In the genomic region with DNA sequence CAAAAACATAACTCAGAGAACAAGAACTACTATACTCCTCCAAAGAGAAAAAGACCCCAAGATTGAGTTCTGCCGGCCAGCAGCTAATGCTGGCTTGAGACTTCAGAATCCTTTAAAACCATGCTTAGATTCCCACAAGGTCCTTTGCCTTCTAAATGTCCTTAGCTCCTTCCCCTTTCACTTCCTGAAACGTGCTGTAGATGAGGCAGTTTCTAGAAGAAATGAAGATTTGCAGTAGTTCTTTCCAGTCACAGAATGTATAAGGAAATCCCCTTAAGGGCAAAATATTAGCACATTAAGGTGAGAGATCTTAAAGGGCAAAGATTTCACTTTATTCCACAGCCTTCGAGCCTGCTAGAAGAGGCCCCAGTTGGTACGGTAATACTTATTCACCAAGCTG, we compare ENCODE assay signal across 10 mouse cellular contexts. TPM values are rescaled to one million over a fixed set of nuclear protein-coding genes. Genes with fewer than 3 reads are reported as not detected.
DNase-seq lines count a peak whose midpoint lies in the region; ATAC-seq and TF ChIP-seq lines count a peak whose summit lies in the region.
"Had no signal": no experiment of that assay in that cellular context is flagged by ENCODE, and none has a peak within 500 bp of the region (broad histone marks: within the 10 kb centered on the region; RNA-seq: fewer than 3 reads in every experiment).

No protein-coding gene starts in this region.

- peaks cover 73% of the 10 kb centered on the region for H3K36me3 ChIP-seq in forebrain, embryonic 10.5 days (replicated peaks)
- peaks cover 4% of the 10 kb centered on the region; the same call in 1 of the 2 replicates for H3K36me3 ChIP-seq in forebrain, embryonic 11.5 days (ENCODE audit: control insufficient read depth, insufficient read depth, low read length)
- H3K36me3 ChIP-seq in lung, postnatal 0 days (ENCODE audit: insufficient read depth, low read length): no peaks in the 10 kb centered on the region; the same call in 1 of the 2 replicates
- H3K36me3 ChIP-seq in limb, embryonic 10.5 days: peaks cover 72% of the 10 kb centered on the region

- no peak overlapping the region for H3K4me2 ChIP-seq in forebrain, embryonic 11.5 days (ENCODE audit: low read depth, low read length, severe bottlenecking)
- H3K4me2 ChIP-seq in lung, postnatal 0 days (replicated peaks; ENCODE audit: low read depth, low read length): no peak overlapping the region; the same call in 1 of the 2 replicates

- H3K9me3 ChIP-seq in forebrain, embryonic 10.5 days: no peaks in the 10 kb centered on the region
- no peaks in the 10 kb centered on the region for H3K9me3 ChIP-seq in forebrain, embryonic 11.5 days (ENCODE audit: control insufficient read depth, low read length)
- H3K9me3 ChIP-seq in lung, postnatal 0 days (ENCODE audit: low read length): no peaks in the 10 kb centered on the region
- H3K9me3 ChIP-seq in limb, embryonic 10.5 days (replicated peaks): no peaks in the 10 kb centered on the region
- H3K9me3 ChIP-seq: hindbrain, embryonic 15.5 days had no signal

- no peak for ATAC-seq in forebrain, embryonic 11.5 days (replicated peaks; ENCODE audit: low FRiP score)
- ATAC-seq in lung, postnatal 0 days: no peak

- TF ChIP-seq EP300 in lung, postnatal 0 days (IDR thresholded peaks at IDR 0.05): no peak

- H3K4me1 ChIP-seq in forebrain, embryonic 10.5 days: peaks cover 25% of the 10 kb centered on the region
- no peaks in the 10 kb centered on the region for H3K4me1 ChIP-seq in forebrain, embryonic 11.5 days (replicated peaks; ENCODE audit: control insufficient read depth, insufficient read depth, low read length)
- H3K4me1 ChIP-seq in lung, postnatal 0 days (ENCODE audit: insufficient read depth, low read depth, low read length): no peaks in the 10 kb centered on the region
- peaks cover 33% of the 10 kb centered on the region for H3K4me1 ChIP-seq in limb, embryonic 10.5 days

- no peak for TF ChIP-seq CTCF in lung, postnatal 0 days (IDR thresholded peaks at IDR 0.05)

- no peak overlapping the region for H3K9ac ChIP-seq in forebrain, embryonic 11.5 days (ENCODE audit: low read length)
- no peak overlapping the region for H3K9ac ChIP-seq in lung, postnatal 0 days (replicated peaks; ENCODE audit: low read depth)

- WGBS in forebrain, embryonic 10.5 days: 89% methylated on average over 4 of the region's 4 CpGs
- 82% methylated on average over 4 of the region's 4 CpGs for WGBS in forebrain, embryonic 11.5 days
- WGBS in lung, postnatal 0 days: 73% methylated on average over 4 of the region's 4 CpGs
- 87% methylated on average over 4 of the region's 4 CpGs for WGBS in limb, embryonic 10.5 days

- H3K4me3 ChIP-seq in forebrain, embryonic 10.5 days: peak overlapping the region; percentile 78; the same call in 1 of the 2 replicates
- H3K4me3 ChIP-seq in forebrain, embryonic 11.5 days (ENCODE audit: low read depth, low read length): no peak overlapping the region
- H3K4me3 ChIP-seq in lung, postnatal 0 days (ENCODE audit: low read depth, low read length): no peak overlapping the region
- peak overlapping the region; percentile 69; the same call in 1 of the 2 replicates for H3K4me3 ChIP-seq in limb, embryonic 10.5 days

- no peak overlapping the region for H3K27ac ChIP-seq in forebrain, embryonic 10.5 days
- no peak overlapping the region for H3K27ac ChIP-seq in forebrain, embryonic 11.5 days (ENCODE audit: low read depth, low read length)
- H3K27ac ChIP-seq in lung, postnatal 0 days (ENCODE audit: low read length): peak overlapping the region; percentile 95; the same call in 1 of the 2 replicates
- H3K27ac ChIP-seq in limb, embryonic 10.5 days: peak overlapping the region; percentile 95

- H3K27me3 ChIP-seq in forebrain, embryonic 10.5 days (ENCODE audit: poor library complexity, severe bottlenecking): no peaks in the 10 kb centered on the region
- H3K27me3 ChIP-seq in forebrain, embryonic 11.5 days (ENCODE audit: control insufficient read depth, insufficient read depth, low read length): no peaks in the 10 kb centered on the region
- H3K27me3 ChIP-seq in lung, postnatal 0 days (replicated peaks; ENCODE audit: insufficient read depth, low read length): no peaks in the 10 kb centered on the region
- no peaks in the 10 kb centered on the region for H3K27me3 ChIP-seq in limb, embryonic 10.5 days (ENCODE audit: low read depth, poor library complexity, severe bottlenecking)
- H3K27me3 ChIP-seq: hindbrain, embryonic 15.5 days had no signal

- no peak for DNase-seq in forebrain, embryonic 10.5 days (ENCODE audit: extremely low spot score, low spot score)
- no peak for DNase-seq in forebrain, embryonic 11.5 days (ENCODE audit: low spot score)
- DNase-seq in lung, postnatal 0 days (ENCODE audit: low spot score): no peak
- DNase-seq in lung, postnatal 10 days: no peak
- DNase-seq in limb, embryonic 10.5 days (ENCODE audit: low spot score): no peak
- DNase-seq in naive thymus-derived CD4-positive, alpha-beta T cell, adult 2 months (ENCODE audit: low read depth): peak; percentile 21
- DNase-seq in layer of hippocampus, postnatal 36 days: no peak
- no peak for DNase-seq in frontal cortex, postnatal 10 days (ENCODE audit: low spot score in 2 of 2)
- DNase-seq: gastrocnemius, postnatal 10 days had no signal

RNA-seq across cellular contexts. Expression of a gene that starts 1.2 kb away (rescaled TPM):
- 175 and 194 TPM in 2 replicates for polyA plus RNA-seq in forebrain, embryonic 10.5 days (2016; fragmentation: Nextera tagmentation; extraction: Ambion mirVana)
- 168 and 174 TPM in 2 replicates for polyA plus RNA-seq in forebrain, embryonic 11.5 days (2014; fragmentation: Nextera tagmentation; extraction: Ambion mirVana)
- polyA plus RNA-seq in lung, postnatal 0 days (2015; fragmentation: Nextera tagmentation; extraction: Ambion mirVana): 80.5 and 93.6 TPM in 2 replicates
- 308 and 315 TPM in 2 replicates for polyA plus RNA-seq in limb, embryonic 10.5 days (2016; fragmentation: Nextera tagmentation; extraction: Ambion mirVana)
- 10 to 100 TPM; 97.5 to 98.2 TPM for total RNA-seq in layer of hippocampus, postnatal 36 days (2021)

RNA-seq across cellular contexts. Expression of a gene that starts 36.5 kb away (rescaled TPM):
- polyA plus RNA-seq in forebrain, embryonic 10.5 days (2016; fragmentation: Nextera tagmentation; extraction: Ambion mirVana): 11.2 and 14.4 TPM in 2 replicates
- polyA plus RNA-seq in forebrain, embryonic 11.5 days (2014; fragmentation: Nextera tagmentation; extraction: Ambion mirVana): 14.9 and 15.4 TPM in 2 replicates
- polyA plus RNA-seq in lung, postnatal 0 days (2015; fragmentation: Nextera tagmentation; extraction: Ambion mirVana): 7.1 and 7.4 TPM in 2 replicates
- 16.0 and 18.3 TPM in 2 replicates for polyA plus RNA-seq in limb, embryonic 10.5 days (2016; fragmentation: Nextera tagmentation; extraction: Ambion mirVana)
- 10 to 100 TPM; 82.7 to 86.9 TPM for total RNA-seq in layer of hippocampus, postnatal 36 days (2021)

RNA-seq across cellular contexts. Expression of a gene that starts 51.6 kb away (rescaled TPM):
- polyA plus RNA-seq in forebrain, embryonic 10.5 days (2016; fragmentation: Nextera tagmentation; extraction: Ambion mirVana): 210 and 216 TPM in 2 replicates
- 183 and 211 TPM in 2 replicates for polyA plus RNA-seq in forebrain, embryonic 11.5 days (2014; fragmentation: Nextera tagmentation; extraction: Ambion mirVana)
- polyA plus RNA-seq in lung, postnatal 0 days (2015; fragmentation: Nextera tagmentation; extraction: Ambion mirVana): 144 and 146 TPM in 2 replicates
- polyA plus RNA-seq in limb, embryonic 10.5 days (2016; fragmentation: Nextera tagmentation; extraction: Ambion mirVana): 171 and 183 TPM in 2 replicates
- total RNA-seq in layer of hippocampus, postnatal 36 days (2021): 10 to 100 TPM; 90.6 to 95.5 TPM

RNA-seq across cellular contexts. Expression of a gene that starts 52.6 kb away (rescaled TPM):
- polyA plus RNA-seq in forebrain, embryonic 10.5 days (2016; fragmentation: Nextera tagmentation; extraction: Ambion mirVana): 220 and 222 TPM in 2 replicates
- polyA plus RNA-seq in forebrain, embryonic 11.5 days (2014; fragmentation: Nextera tagmentation; extraction: Ambion mirVana): 227 and 253 TPM in 2 replicates
- polyA plus RNA-seq in lung, postnatal 0 days (2015; fragmentation: Nextera tagmentation; extraction: Ambion mirVana): 101 and 118 TPM in 2 replicates
- 234 and 244 TPM in 2 replicates for polyA plus RNA-seq in limb, embryonic 10.5 days (2016; fragmentation: Nextera tagmentation; extraction: Ambion mirVana)
- total RNA-seq in layer of hippocampus, postnatal 36 days (2021): 100 to 1,000 TPM; 149 to 181 TPM

Comparison
In these comparisons a context has a peak if more than half of its experiments do, and no peak if none do; other contexts are left out.
1. H3K4me3 ChIP-seq: peak in forebrain, embryonic 10.5 days (single experiment) and limb, embryonic 10.5 days (single experiment); none in forebrain, embryonic 11.5 days (single experiment) and lung, postnatal 0 days (single experiment).
2. H3K27ac ChIP-seq: peak in lung, postnatal 0 days (single experiment) and limb, embryonic 10.5 days (single experiment); none in forebrain, embryonic 10.5 days (single experiment) and forebrain, embryonic 11.5 days (single experiment).